Mouse (Mus musculus) liver, embryonic 13.5 days (tissue): ENCODE measurements around the gene Kitl. TPM values are rescaled to one million over a fixed set of nuclear protein-coding genes. Genes with fewer than 3 reads are reported as not detected.
A peak's percentile ranks its signal among the peaks of the same experiment; 100 is the strongest.

Experiments
- ATAC-seq: fragments of 200-750 bp; cut with Nextera tagmentation; 2 replicates; pipeline ENCODE4 v1.8.0; 2017; ENCODE audit warnings: low read depth, mild to moderate bottlenecking, moderate number of reproducible peaks, moderate library complexity
- DNase-seq: peaks from one replicate; pipeline ENCODE4 v3.0.0; 2022
- H3K27ac ChIP-seq: fragments of 300-500 bp; sonication (generic); 2 replicates; pipeline ENCODE4 v1.5.1; 2015; ENCODE audit warnings: moderate library complexity, mild to moderate bottlenecking, inconsistent platforms
- H3K27me3 ChIP-seq: fragments of 300-500 bp; sonication (generic); 2 replicates; pipeline ENCODE4 v1.6.1; 2015; ENCODE audit warnings: mild to moderate bottlenecking, inconsistent platforms
- H3K36me3 ChIP-seq: fragments of 300-500 bp; sonication (generic); 2 replicates; pipeline ENCODE4 v1.6.1; 2015; ENCODE audit warnings: mild to moderate bottlenecking, inconsistent platforms
- H3K4me1 ChIP-seq: fragments of 300-500 bp; sonication (generic); replicated peaks from 2 replicates; pipeline ENCODE4 v1.6.1; 2015; ENCODE audit warnings: inconsistent platforms
- H3K4me2 ChIP-seq: fragments of 300-500 bp; sonication (generic); 2 replicates; pipeline ENCODE4 v1.6.1; 2015; ENCODE audit warnings: inconsistent platforms, mild to moderate bottlenecking, moderate library complexity
- H3K4me3 ChIP-seq: fragments of 300-500 bp; sonication (generic); replicated peaks from 2 replicates; pipeline ENCODE4 v1.5.1; 2015; ENCODE audit warnings: mild to moderate bottlenecking, inconsistent platforms
- H3K9ac ChIP-seq: fragments of 300-500 bp; sonication (generic); 2 replicates; pipeline ENCODE4 v1.6.1; 2015; ENCODE audit warnings: mild to moderate bottlenecking, inconsistent platforms
- H3K9me3 ChIP-seq: fragments of 300-500 bp; sonication (generic); replicated peaks from 2 replicates; pipeline ENCODE4 v1.6.1; 2016; ENCODE audit warnings: inconsistent platforms
- WGBS: fragments of 180-500 bp; shearing (Covaris S2); methylation state at CpG from one replicate; pipeline ENCODE4 v1.1.7; 2015; ENCODE audit not compliant: insufficient replicate concordance; 5-methylcytosine and 5-hydroxymethylcytosine counted together
- polyA plus RNA-seq: library from polyadenylated mRNA; unstranded; fragments of >200 nt; fragmentation: Nextera tagmentation; extraction: Ambion mirVana; gene quantifications from 2 replicates; pipeline ENCODE4 v1.2.1, GENCODE M21; 2015

The Kitl gene
- polyA plus RNA-seq, 1 experiment from 2014 or later: 8.2 TPM

DNA sequence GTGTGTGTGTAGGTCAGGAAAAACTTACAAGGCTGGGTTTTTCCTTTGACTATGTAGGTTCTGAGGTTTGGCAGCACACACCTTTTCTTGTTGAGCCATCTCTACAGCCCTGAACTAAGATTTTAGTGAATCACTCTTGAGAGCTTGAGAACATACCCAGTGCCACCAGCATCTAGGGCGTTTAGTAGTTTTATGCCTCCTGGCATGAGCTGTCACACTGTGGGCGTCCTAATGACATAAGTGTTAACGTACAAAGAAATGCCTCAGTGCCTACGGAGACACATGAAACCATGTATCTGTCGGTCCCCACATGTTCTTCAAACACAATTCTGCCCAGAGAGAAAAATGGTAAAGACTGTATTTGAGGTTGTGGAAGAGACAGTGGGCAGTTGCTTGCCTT, 15.0 kb downstream of the Kitl start:
- peaks cover 11% of the 10 kb centered on the region; the same call in 1 of the 2 replicates for H3K4me1 ChIP-seq
- 53% methylated on average over 5 of the region's 5 CpGs for WGBS
- ATAC-seq (no peak), DNase-seq (no peak)
- no peaks in the 10 kb centered on the region for H3K36me3 ChIP-seq
- H3K4me3 ChIP-seq: no peak overlapping the region
- no peak overlapping the region for H3K4me2 ChIP-seq
- H3K27me3 ChIP-seq: no peaks in the 10 kb centered on the region
- no peak overlapping the region for H3K9ac ChIP-seq
- no peaks in the 10 kb centered on the region for H3K9me3 ChIP-seq
- H3K27ac ChIP-seq: no peak overlapping the region

DNA sequence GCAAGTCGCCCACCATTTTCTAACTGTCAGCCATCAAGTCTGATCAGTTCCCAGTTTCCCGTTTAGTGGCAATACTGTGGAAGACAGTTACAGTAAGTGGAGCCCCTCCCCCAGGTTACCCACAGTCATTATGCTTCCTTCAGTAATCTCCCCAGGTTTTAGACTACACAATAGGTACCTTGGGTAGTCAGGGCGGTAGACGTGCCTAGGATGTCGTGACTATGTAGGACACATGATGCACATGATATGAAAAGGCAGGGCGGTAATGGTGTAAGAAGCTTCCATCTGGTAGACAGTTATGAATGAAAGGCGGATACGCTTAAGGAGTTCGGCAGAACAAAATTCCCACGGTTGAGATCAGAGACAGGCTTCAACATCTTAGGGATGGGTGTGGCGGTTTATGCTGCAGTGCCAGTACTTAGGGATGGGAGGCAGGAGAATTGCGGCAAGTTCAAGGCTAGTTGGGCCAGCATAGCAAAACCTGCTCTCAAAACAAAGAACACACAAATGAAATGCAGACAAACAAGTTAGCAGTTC, 15.6 kb downstream of the Kitl start:
- no peak overlapping the region for H3K27ac ChIP-seq

DNA sequence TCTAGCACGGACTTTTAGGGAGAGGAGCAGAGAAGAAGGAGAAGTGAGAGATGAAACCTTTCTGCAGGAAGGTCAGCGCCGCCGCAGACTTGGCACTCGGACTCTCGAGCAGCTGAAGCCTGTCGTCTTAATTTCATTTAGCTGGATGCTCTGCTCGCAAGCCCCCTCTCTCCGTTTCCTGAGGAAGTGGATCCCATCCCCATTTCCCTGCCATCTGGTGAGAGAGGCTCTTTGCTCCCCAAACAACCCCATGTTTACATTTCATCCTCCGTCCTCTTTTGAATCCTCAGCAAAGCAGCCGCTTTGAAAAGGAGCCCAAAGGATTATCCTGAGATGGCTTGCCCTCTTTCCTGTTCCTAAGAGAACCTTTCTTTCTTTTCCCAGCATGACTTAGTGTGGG, 16.2 kb downstream of the Kitl start:
- Histone ChIP-seq H3K9me3 (no peaks in the 10 kb centered on the region), H3K4me2 (peak overlapping the region; percentile 30), H3K4me1 (peaks cover 12% of the 10 kb centered on the region; the same call in 1 of the 2 replicates), H3K27me3 (no peaks in the 10 kb centered on the region), H3K27ac (no peak overlapping the region), H3K9ac (no peak overlapping the region), H3K36me3 (no peaks in the 10 kb centered on the region), H3K4me3 (no peak overlapping the region)
- no peak for ATAC-seq
- 9% methylated on average over 11 of the region's 11 CpGs for WGBS
- no peak for DNase-seq

More for the DNA sequence above, 15.6 kb downstream of the Kitl start:
- 60% methylated on average over 12 of the region's 12 CpGs for WGBS
- no peak for DNase-seq
- Histone ChIP-seq H3K9ac (no peak overlapping the region), H3K36me3 (no peaks in the 10 kb centered on the region), H3K4me1 (peaks cover 13% of the 10 kb centered on the region; the same call in 1 of the 2 replicates), H3K4me2 (peak overlapping the region; percentile 30), H3K27me3 (no peaks in the 10 kb centered on the region), H3K9me3 (no peaks in the 10 kb centered on the region), H3K4me3 (no peak overlapping the region)
- ATAC-seq: no peak

DNA sequence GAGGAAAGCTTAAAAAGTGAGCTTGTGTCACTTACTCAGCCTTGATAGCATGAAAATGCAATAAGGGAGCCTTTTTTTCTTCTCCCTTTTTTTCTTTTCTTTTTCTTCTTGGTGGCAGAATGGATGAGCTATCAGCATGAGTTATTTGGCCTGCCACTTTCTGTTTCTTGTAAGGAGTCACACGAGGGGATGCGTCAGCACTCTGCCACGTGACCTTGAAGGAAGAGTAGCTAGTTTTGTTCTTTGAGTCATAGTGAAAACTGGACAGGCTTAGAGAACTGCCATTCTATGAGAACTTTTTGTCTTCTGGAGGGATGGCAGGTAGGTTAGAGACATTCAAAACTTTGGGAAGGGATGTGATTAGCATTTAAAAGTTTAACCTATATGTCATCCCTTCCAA, 17.1 kb downstream of the Kitl start:
- DNase-seq (no peak), ATAC-seq (no peak)
- no peaks in the 10 kb centered on the region for H3K9me3 ChIP-seq
- H3K27ac ChIP-seq: no peak overlapping the region
- peaks cover 15% of the 10 kb centered on the region; the same call in 1 of the 2 replicates for H3K4me1 ChIP-seq
- H3K9ac ChIP-seq: no peak overlapping the region
- no peak overlapping the region for H3K4me3 ChIP-seq
- 54% methylated on average over 3 of the region's 3 CpGs for WGBS
- H3K27me3 ChIP-seq: no peaks in the 10 kb centered on the region
- H3K36me3 ChIP-seq: no peaks in the 10 kb centered on the region
- H3K4me2 ChIP-seq: no peak overlapping the region

DNA sequence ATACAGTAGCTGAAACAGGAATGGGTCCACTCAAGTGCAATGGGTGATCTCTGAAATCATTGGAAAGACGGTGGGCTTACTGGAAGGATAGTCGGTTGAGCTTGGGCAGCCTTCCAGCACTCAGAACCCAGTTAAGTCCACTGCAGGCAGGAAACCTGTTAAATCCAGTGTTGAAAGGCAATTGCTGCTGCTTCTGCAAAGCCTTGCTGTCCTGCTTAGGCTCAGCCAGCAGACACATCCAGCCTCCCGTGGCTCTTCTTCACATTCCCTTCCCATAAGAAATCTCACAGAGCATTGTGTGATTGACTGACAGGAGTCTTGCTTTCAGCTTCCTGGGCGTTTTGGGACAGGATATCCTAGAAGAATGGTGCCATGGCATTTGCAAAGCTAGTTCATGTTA, 20.6 kb downstream of the Kitl start:
- Histone ChIP-seq H3K4me2 (no peak overlapping the region), H3K4me1 (peaks cover 21% of the 10 kb centered on the region; the same call in 1 of the 2 replicates), H3K9ac (no peak overlapping the region), H3K9me3 (no peaks in the 10 kb centered on the region), H3K36me3 (no peaks in the 10 kb centered on the region), H3K27me3 (no peaks in the 10 kb centered on the region), H3K4me3 (no peak overlapping the region), H3K27ac (no peak overlapping the region)
- DNase-seq (no peak), ATAC-seq (no peak)
- WGBS: 53% methylated on average over 4 of the region's 4 CpGs

DNA sequence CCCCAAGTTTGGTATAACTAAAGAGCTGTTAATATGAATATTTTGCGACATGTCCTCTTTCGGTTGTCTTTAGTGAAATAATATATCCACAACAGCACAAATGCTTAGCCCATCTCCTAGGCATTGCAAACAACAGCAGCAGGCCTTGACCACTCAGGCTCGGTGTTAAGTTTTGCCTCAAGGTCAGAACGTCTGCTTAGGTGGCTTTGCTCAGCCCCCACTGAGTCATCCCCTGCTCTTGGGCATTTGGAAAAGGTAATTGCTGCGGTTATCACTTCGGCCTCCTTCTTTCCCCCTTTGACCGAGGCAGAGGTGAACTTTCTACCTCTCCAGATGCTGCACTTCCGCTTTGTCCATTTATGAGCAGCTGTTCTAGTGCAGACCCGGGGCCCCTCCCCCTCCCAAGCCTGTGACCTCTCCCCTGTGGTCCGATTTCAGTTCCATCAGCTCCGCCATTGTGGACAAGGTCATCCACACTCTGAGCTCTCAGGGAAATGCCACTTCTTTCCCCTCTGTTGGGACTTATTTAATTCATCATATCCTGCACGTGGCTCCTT, 23.0 kb downstream of the Kitl start:
- H3K27ac ChIP-seq: peak overlapping the region; percentile 50; the same call in 1 of the 2 replicates
- ATAC-seq (peak; percentile 34; the same call in 1 of the 2 replicates), DNase-seq (no peak)
- H3K27me3 ChIP-seq: no peaks in the 10 kb centered on the region
- no peaks in the 10 kb centered on the region for H3K36me3 ChIP-seq
- WGBS: 59% methylated on average over 12 of the region's 12 CpGs
- no peak overlapping the region for H3K4me2 ChIP-seq
- no peak overlapping the region for H3K4me3 ChIP-seq
- peaks cover 21% of the 10 kb centered on the region for H3K4me1 ChIP-seq
- no peaks in the 10 kb centered on the region for H3K9me3 ChIP-seq
- H3K9ac ChIP-seq: no peak overlapping the region

DNA sequence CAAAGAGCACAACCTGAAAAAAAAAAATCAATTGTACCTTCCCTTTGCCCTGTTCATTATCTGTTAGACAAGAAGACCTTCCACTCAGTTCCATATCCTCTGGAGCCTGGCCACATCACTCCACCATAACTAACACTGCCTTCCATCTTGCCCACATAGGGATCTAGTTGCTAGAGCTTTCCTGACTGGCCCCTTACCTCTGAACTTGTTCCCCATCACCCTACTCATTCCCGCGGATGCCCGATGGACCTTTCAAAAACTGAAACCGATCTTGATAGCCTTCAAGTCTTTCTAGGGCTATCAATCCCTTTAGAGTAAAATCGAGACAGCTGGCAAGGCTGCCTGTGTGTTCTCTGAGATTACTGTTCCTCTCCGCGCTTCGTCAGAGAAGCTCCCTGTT, 23.6 kb downstream of the Kitl start:
- no peak; the same call in 1 of the 2 replicates for ATAC-seq
- no peak overlapping the region for H3K4me3 ChIP-seq
- no peaks in the 10 kb centered on the region for H3K36me3 ChIP-seq
- WGBS: 72% methylated on average over 8 of the region's 8 CpGs
- H3K27me3 ChIP-seq: no peaks in the 10 kb centered on the region
- H3K9me3 ChIP-seq: no peaks in the 10 kb centered on the region
- no peak overlapping the region; the same call in 1 of the 2 replicates for H3K27ac ChIP-seq
- no peak overlapping the region for H3K9ac ChIP-seq
- H3K4me1 ChIP-seq: peaks cover 21% of the 10 kb centered on the region
- no peak overlapping the region for H3K4me2 ChIP-seq
- no peak for DNase-seq

DNA sequence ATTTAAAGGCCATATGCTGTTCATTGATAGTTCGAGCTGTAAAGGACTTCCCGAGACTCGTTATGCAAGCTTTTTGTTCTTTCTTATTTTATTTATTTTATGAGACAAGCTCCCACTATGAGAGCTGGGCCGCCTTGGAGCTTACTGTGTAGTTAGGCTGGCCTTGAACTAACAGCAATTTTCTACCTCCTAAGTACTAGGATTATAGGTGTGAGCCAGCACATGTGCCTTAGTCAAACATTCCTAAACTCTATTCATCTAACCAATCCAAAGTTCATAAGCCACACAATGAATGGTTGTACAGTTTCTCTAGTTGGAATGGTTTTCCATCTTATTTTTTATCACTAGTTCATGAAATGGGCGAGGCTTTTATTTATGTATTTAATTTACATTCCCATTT, 28.3 kb downstream of the Kitl start:
- DNase-seq (no peak), ATAC-seq (no peak)
- no peak overlapping the region for H3K9ac ChIP-seq
- H3K4me1 ChIP-seq: peaks cover 8% of the 10 kb centered on the region; the same call in 1 of the 2 replicates
- no peaks in the 10 kb centered on the region for H3K36me3 ChIP-seq
- no peaks in the 10 kb centered on the region for H3K9me3 ChIP-seq
- no peak overlapping the region for H3K4me3 ChIP-seq
- WGBS: 65% methylated on average over 5 of the region's 5 CpGs
- no peak overlapping the region for H3K4me2 ChIP-seq
- H3K27me3 ChIP-seq: no peaks in the 10 kb centered on the region
- H3K27ac ChIP-seq: no peak overlapping the region

DNA sequence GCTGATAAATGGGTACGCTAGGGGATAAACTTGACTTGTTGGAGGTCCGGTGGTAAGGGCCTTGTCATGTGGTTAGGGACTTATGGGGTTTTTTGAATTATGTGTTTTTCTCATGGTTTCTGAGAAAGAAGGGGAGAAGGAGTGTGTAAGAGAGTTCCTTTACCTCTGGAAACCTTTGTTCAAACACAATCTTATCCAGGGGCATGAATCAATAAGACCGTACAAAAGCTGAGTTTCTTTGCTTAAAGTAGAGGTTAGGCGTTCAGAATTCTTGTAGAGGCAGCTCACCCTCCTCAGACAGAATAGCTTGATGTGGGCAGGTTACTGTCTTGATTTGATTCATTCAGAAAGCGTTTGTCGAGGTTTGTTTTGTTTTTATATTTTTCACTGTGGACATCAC, 28.7 kb downstream of the Kitl start:
- 74% methylated on average over 6 of the region's 6 CpGs for WGBS
- no peak for DNase-seq
- no peak overlapping the region for H3K4me2 ChIP-seq
- no peaks in the 10 kb centered on the region for H3K27me3 ChIP-seq
- H3K9me3 ChIP-seq: no peaks in the 10 kb centered on the region
- no peak for ATAC-seq
- no peaks in the 10 kb centered on the region for H3K36me3 ChIP-seq
- no peak overlapping the region for H3K4me3 ChIP-seq
- H3K27ac ChIP-seq: no peak overlapping the region
- H3K4me1 ChIP-seq: peaks cover 7% of the 10 kb centered on the region; the same call in 1 of the 2 replicates
- no peak overlapping the region for H3K9ac ChIP-seq

DNA sequence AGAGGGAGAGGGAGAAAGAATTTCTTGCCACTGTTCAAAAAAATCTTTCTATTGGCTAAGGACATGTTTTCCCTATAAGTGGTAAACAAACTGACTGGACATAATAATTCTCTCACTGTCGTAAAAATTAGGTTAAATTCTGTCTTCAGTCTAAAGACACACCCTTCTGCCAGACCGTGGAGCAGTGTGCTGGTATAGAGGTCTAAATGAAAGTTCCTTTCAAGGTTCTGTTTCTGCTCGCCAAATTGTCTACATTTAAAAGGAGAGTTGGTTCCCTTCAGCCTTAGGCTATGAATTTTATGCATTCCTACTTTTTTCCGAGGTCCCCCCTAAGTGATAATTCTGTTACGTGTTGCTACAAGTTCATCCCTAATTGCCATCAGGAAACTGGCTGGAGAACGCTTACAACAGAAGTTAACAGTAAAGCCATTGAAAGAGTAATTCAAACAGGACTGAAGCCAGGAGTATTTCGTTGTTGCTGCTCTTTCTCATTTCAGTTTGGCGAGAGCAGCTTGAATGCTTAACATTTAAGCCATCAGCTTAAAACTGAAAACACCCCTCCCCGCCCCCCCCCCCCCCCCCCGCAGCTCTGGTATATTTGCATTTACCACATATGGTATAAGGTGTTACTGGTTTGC, 35.8 kb downstream of the Kitl start:
- Histone ChIP-seq H3K27me3 (no peaks in the 10 kb centered on the region), H3K9ac (no peak overlapping the region), H3K4me1 (no peaks in the 10 kb centered on the region), H3K9me3 (no peaks in the 10 kb centered on the region), H3K4me3 (no peak overlapping the region), H3K27ac (no peak overlapping the region), H3K4me2 (no peak overlapping the region), H3K36me3 (peaks cover 6% of the 10 kb centered on the region; the same call in 1 of the 2 replicates)
- WGBS: 50% methylated on average over 10 of the region's 10 CpGs
- DNase-seq: no peak
- no peak for ATAC-seq

DNA sequence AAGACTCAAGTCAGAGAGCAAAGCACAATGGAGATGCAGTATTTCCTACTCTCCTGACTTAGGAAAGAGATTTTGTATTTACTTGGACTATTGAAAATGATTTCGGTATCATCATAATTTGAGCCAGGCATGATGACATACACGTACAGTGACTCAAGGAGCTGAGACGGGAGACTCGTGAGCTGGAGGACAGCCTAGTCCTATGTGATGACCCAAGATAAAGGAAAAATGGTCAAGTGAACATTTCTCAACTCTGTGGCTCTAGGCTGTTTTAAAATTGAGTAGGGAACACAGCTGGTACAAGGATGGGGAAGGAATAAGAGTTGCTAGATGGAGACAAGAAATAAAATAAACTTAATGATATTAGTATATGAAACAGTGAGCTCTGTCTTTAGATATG, 37.0 kb downstream of the Kitl start:
- H3K9ac ChIP-seq: no peak overlapping the region
- no peaks in the 10 kb centered on the region for H3K4me1 ChIP-seq
- ATAC-seq (no peak), DNase-seq (no peak)
- 72% methylated on average over 4 of the region's 4 CpGs for WGBS
- peaks cover 6% of the 10 kb centered on the region; the same call in 1 of the 2 replicates for H3K36me3 ChIP-seq
- H3K27ac ChIP-seq: no peak overlapping the region
- H3K4me3 ChIP-seq: no peak overlapping the region
- H3K4me2 ChIP-seq: no peak overlapping the region
- no peaks in the 10 kb centered on the region for H3K27me3 ChIP-seq
- no peaks in the 10 kb centered on the region for H3K9me3 ChIP-seq
